Mouse (Mus musculus): ENCODE measurements at regions not wholly inside any gene's neighbourhood (a gene's known extent, or its start where the extent isn't known, plus 50 kb on each side); places are given as distances from the start of the nearest gene placed in this dataset.

DNA sequence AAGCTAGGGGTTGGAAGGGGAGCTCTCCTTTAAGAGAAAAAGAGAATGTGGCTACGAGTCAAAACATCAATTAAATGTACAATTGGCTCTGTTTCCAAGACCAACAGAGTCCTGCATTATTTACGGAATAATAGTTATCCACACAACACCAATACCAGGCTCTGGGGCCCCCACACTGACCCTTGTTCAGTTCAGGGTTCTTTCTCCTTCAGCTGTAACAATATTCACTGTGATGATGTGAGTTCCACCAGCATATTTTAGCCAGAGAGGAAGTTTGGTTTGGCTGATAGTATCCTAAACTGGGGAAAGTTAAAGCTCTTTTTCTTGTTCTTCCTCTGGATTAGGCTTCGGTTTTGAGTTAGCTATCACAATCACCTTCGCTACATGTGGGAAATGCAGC is 167.9 kb upstream of the Ankrd55 start:
- no peak overlapping the region for H3K9ac ChIP-seq (ENCODE audit: insufficient read depth, low read depth, low read length, poor library complexity, severe bottlenecking)
- no peak for DNase-seq (ENCODE audit: low read depth, low spot score)
- H3K36me3 ChIP-seq (ENCODE audit: control insufficient read depth, insufficient read depth, low read length, poor library complexity, severe bottlenecking): no peaks in the 10 kb centered on the region
- TF ChIP-seq ZC3H11A (IDR thresholded peaks at IDR 0.05; ENCODE audit: borderline replicate concordance, low read depth, low read length) (no peak), HCFC1 (IDR thresholded peaks at IDR 0.05; ENCODE audit: borderline replicate concordance, insufficient read depth, low read length) (no peak), ZNF384 (IDR thresholded peaks at IDR 0.05; ENCODE audit: low read depth, low read length) (no peak), CHD2 (IDR thresholded peaks at IDR 0.05; ENCODE audit: low read depth, low read length) (no peak), MAFK (IDR thresholded peaks at IDR 0.05; ENCODE audit: insufficient read depth, low read depth, low read length) (no peak)
- H3K27ac ChIP-seq (ENCODE audit: insufficient read depth, low read depth, low read length, poor library complexity, severe bottlenecking): no peak overlapping the region
- no peak overlapping the region for H3K4me3 ChIP-seq (ENCODE audit: insufficient read depth in 1 of 2, low read depth in 1 of 2, low read length in 2 of 2, poor library complexity in 1 of 2, severe bottlenecking in 1 of 2)
- H3K4me1 ChIP-seq (ENCODE audit: control insufficient read depth in 2 of 2, insufficient read depth in 2 of 2, low read length in 2 of 2, poor library complexity in 1 of 2): no peaks in the 10 kb centered on the region
- H3K9me3 ChIP-seq (ENCODE audit: control insufficient read depth, insufficient read depth, low read depth, low read length): no peaks in the 10 kb centered on the region
- in situ Hi-C loops (cut with MboI; ENCODE audit: low sequenced_read_pairs in 2 of 2, unreplicated experiment in 2 of 2): no loop called here

DNA sequence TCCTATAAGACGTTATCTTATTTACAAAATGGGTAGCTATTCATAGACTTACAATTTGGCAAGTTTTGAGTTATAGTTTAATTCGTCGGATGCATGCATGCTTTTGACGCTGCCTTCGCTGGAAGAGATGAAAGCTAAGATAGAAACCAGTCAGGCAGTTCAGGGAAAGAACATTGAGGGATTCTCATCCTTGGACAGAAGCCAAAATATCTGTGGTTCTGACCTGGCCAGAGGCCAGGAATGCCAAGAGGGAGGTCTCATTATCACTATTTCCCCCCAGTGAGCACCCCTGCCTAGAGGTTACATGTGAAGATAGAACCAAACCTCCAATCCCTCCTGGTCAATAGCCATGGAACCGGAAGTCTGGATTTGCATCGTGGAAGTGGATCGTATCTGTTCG is 167.1 kb upstream of the Ankrd55 start:
- no peak overlapping the region for H3K9ac ChIP-seq (ENCODE audit: insufficient read depth, low read depth, low read length, poor library complexity, severe bottlenecking)
- DNase-seq (ENCODE audit: low read depth, low spot score): no peak
- no peaks in the 10 kb centered on the region for H3K4me1 ChIP-seq (ENCODE audit: control insufficient read depth in 2 of 2, insufficient read depth in 2 of 2, low read length in 2 of 2, poor library complexity in 1 of 2)
- H3K9me3 ChIP-seq (ENCODE audit: control insufficient read depth, insufficient read depth, low read depth, low read length): no peaks in the 10 kb centered on the region
- in situ Hi-C loops (cut with MboI; ENCODE audit: low sequenced_read_pairs in 2 of 2, unreplicated experiment in 2 of 2): no loop called here
- TF ChIP-seq HCFC1 (IDR thresholded peaks at IDR 0.05; ENCODE audit: borderline replicate concordance, insufficient read depth, low read length) (no peak), ZNF384 (IDR thresholded peaks at IDR 0.05; ENCODE audit: low read depth, low read length) (no peak), ZC3H11A (IDR thresholded peaks at IDR 0.05; ENCODE audit: borderline replicate concordance, low read depth, low read length) (no peak), CHD2 (IDR thresholded peaks at IDR 0.05; ENCODE audit: low read depth, low read length) (no peak), MAFK (IDR thresholded peaks at IDR 0.05; ENCODE audit: insufficient read depth, low read depth, low read length) (no peak)
- no peak overlapping the region for H3K27ac ChIP-seq (ENCODE audit: insufficient read depth, low read depth, low read length, poor library complexity, severe bottlenecking)
- H3K4me3 ChIP-seq (ENCODE audit: insufficient read depth in 1 of 2, low read depth in 1 of 2, low read length in 2 of 2, poor library complexity in 1 of 2, severe bottlenecking in 1 of 2): no peak overlapping the region
- no peaks in the 10 kb centered on the region for H3K36me3 ChIP-seq (ENCODE audit: control insufficient read depth, insufficient read depth, low read length, poor library complexity, severe bottlenecking)

DNA sequence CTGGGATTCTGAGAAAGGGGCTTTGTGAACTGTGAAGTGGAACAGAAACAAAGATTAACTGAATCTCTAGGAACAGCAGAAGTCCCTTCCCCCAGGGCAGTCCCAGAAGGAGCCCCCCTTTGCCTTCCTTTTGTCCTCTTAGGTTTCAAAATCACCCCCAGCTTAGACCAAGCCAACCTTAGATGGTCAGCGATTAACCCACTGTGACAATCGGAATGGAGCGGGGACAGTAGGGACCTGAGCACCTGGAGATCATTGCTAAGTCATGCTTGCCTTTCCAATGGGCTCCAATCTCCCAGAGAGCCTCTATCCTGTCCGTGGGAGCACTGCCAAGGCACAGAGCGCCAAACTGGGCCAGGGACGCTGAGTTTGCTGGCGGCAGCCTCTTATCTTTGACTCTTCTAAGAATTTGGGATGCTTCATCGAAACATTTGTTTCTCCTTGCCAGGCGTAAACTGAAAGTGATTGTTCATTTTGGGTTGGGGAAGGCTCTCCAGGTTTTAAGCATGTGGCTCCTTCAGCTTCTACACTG is 165.3 kb upstream of the Ankrd55 start:
- Histone ChIP-seq H3K4me1 (ENCODE audit: control insufficient read depth in 2 of 2, insufficient read depth in 2 of 2, low read length in 2 of 2, poor library complexity in 1 of 2) (no peaks in the 10 kb centered on the region), H3K27ac (ENCODE audit: insufficient read depth, low read depth, low read length, poor library complexity, severe bottlenecking) (no peak overlapping the region), H3K9ac (ENCODE audit: insufficient read depth, low read depth, low read length, poor library complexity, severe bottlenecking) (no peak overlapping the region), H3K4me3 (ENCODE audit: insufficient read depth in 1 of 2, low read depth in 1 of 2, low read length in 2 of 2, poor library complexity in 1 of 2, severe bottlenecking in 1 of 2) (no peak overlapping the region), H3K36me3 (ENCODE audit: control insufficient read depth, insufficient read depth, low read length, poor library complexity, severe bottlenecking) (no peaks in the 10 kb centered on the region), H3K9me3 (ENCODE audit: control insufficient read depth, insufficient read depth, low read depth, low read length) (no peaks in the 10 kb centered on the region)
- TF ChIP-seq CHD2 (IDR thresholded peaks at IDR 0.05; ENCODE audit: low read depth, low read length) (no peak), MAFK (IDR thresholded peaks at IDR 0.05; ENCODE audit: insufficient read depth, low read depth, low read length) (no peak), ZNF384 (IDR thresholded peaks at IDR 0.05; ENCODE audit: low read depth, low read length) (no peak), ZC3H11A (IDR thresholded peaks at IDR 0.05; ENCODE audit: borderline replicate concordance, low read depth, low read length) (no peak), HCFC1 (IDR thresholded peaks at IDR 0.05; ENCODE audit: borderline replicate concordance, insufficient read depth, low read length) (no peak)
- DNase-seq (ENCODE audit: low read depth, low spot score): no peak
- in situ Hi-C loops (cut with MboI; ENCODE audit: low sequenced_read_pairs in 2 of 2, unreplicated experiment in 2 of 2): no loop called here

DNA sequence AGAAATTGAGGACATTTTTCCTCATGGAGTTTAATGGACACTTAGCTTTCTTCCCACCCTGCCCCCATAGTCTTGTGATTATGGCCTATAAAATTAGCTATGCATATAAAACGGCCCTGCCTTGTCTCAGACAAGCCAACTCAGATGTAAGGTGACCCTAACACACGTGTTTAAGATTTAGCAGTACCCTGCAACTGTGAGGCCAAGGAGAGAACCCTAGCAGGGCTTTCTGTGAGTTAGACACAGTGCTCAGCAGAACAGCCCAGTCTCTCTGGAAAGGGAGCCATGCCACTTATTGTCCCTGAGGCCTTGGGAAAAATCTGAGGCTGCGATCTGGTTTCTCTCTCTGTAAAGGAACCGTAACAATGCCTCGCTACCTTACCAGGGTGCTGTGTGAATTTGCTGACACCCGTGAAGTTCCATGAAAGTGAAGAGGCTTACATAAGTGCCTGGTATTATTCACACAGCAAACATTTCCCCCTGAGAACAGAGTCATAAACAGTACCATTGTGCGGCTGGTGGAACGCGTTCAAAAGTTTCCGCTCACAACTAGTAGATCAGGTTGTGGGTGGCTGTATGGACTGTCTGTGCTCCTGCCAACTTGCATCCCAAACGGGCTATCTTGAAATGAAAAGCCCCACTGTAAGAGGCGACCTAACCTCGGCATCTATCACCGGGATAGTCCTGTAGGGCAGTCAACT is 162.3 kb upstream of the Ankrd55 start:
- Histone ChIP-seq H3K4me1 (ENCODE audit: control insufficient read depth in 2 of 2, insufficient read depth in 2 of 2, low read length in 2 of 2, poor library complexity in 1 of 2) (no peaks in the 10 kb centered on the region), H3K36me3 (ENCODE audit: control insufficient read depth, insufficient read depth, low read length, poor library complexity, severe bottlenecking) (no peaks in the 10 kb centered on the region), H3K27ac (ENCODE audit: insufficient read depth, low read depth, low read length, poor library complexity, severe bottlenecking) (no peak overlapping the region), H3K9me3 (ENCODE audit: control insufficient read depth, insufficient read depth, low read depth, low read length) (no peaks in the 10 kb centered on the region), H3K4me3 (ENCODE audit: insufficient read depth in 1 of 2, low read depth in 1 of 2, low read length in 2 of 2, poor library complexity in 1 of 2, severe bottlenecking in 1 of 2) (no peak overlapping the region), H3K9ac (ENCODE audit: insufficient read depth, low read depth, low read length, poor library complexity, severe bottlenecking) (no peak overlapping the region)
- in situ Hi-C loops (cut with MboI; ENCODE audit: low sequenced_read_pairs in 2 of 2, unreplicated experiment in 2 of 2): no loop called here
- DNase-seq (ENCODE audit: low read depth, low spot score): no peak
- TF ChIP-seq CHD2 (IDR thresholded peaks at IDR 0.05; ENCODE audit: low read depth, low read length) (no peak), HCFC1 (IDR thresholded peaks at IDR 0.05; ENCODE audit: borderline replicate concordance, insufficient read depth, low read length) (no peak), ZNF384 (IDR thresholded peaks at IDR 0.05; ENCODE audit: low read depth, low read length) (no peak), ZC3H11A (IDR thresholded peaks at IDR 0.05; ENCODE audit: borderline replicate concordance, low read depth, low read length) (no peak), MAFK (IDR thresholded peaks at IDR 0.05; ENCODE audit: insufficient read depth, low read depth, low read length) (no peak)

All from ES-E14 (cell line).